Mouse (Mus musculus): ENCODE results near the gene Tbx1.

DNA sequence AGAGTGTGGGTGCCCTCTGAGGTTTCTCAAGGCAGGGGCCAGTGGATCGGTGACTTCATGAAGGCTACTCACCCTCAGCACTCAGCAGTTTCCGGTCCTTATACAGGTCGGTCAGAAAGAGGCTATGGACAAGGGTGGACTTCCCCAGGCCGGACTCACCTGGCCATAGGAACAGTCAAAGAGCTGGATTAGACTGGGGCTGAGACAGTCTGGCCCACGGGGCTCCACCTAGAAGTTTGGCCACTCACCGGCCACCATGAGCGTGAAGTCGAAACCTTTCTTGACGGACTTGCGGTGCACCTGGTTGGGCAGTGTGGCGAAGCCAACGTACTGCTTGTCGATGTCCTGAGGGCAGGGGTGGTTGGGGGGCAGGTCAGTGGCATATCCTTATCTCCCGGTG is 34.6 kb upstream of the Tbx1 start:
- TF ChIP-seq CHD2 (IDR thresholded peaks at IDR 0.05; ENCODE audit: low read length) (no peak), POLR2AphosphoS2 (IDR thresholded peaks at IDR 0.05; ENCODE audit: low read length) (no peak), CHD1 (IDR thresholded peaks at IDR 0.05; ENCODE audit: low read depth, low read length) (no peak), TCF12 (IDR thresholded peaks at IDR 0.05; ENCODE audit: low read depth, low read length) (no peak), POLR2AphosphoS5 (IDR thresholded peaks at IDR 0.05; ENCODE audit: borderline replicate concordance, low read depth, low read length) (no peak), ZNF384 (IDR thresholded peaks at IDR 0.05; ENCODE audit: low read depth, low read length) (no peak), USF1 (IDR thresholded peaks at IDR 0.05; ENCODE audit: low read depth, low read length) (no peak), CTCF (IDR thresholded peaks at IDR 0.05 in 2 of 3, conservative IDR thresholded peaks at IDR 0.05 in 1 of 3; ENCODE audit: control insufficient read depth in 1 of 3, insufficient read depth in 1 of 3, low read depth in 2 of 3, low read length in 3 of 3, poor library complexity in 1 of 3, severe bottlenecking in 1 of 3) (no peak), USF2 (IDR thresholded peaks at IDR 0.05; ENCODE audit: borderline replicate concordance in 1 of 2, insufficient read depth in 1 of 2, low read depth in 1 of 2, low read length in 2 of 2) (no peak), SIN3A (IDR thresholded peaks at IDR 0.05; ENCODE audit: low read length) (no peak), MAFK (IDR thresholded peaks at IDR 0.05; ENCODE audit: borderline replicate concordance, low read depth, low read length) (no peak), SMC3 (IDR thresholded peaks at IDR 0.05; ENCODE audit: low read depth, low read length) (no peak), GATA1 (IDR thresholded peaks at IDR 0.05; ENCODE audit: low read depth, low read length) (no peak)
